Mouse (Mus musculus) MEL (cell line): ENCODE results near the gene BC005561.

Experiments used
- CHD1 ChIP-seq: IDR thresholded peaks from 2 replicates; pipeline ENCODE4 v1.6.1; 2012; ENCODE audit warnings: low read depth, mild to moderate bottlenecking, inconsistent platforms, low read length, improper control_type of control experiment
- ETS1 ChIP-seq: IDR thresholded peaks from 2 replicates; pipeline ENCODE4 v1.6.1; 2012; ENCODE audit warnings: low read depth, mild to moderate bottlenecking, inconsistent platforms, low read length, improper control_type of control experiment, moderate library complexity
- USF1 ChIP-seq: IDR thresholded peaks from 2 replicates; pipeline ENCODE4 v1.6.1; 2014; ENCODE audit warnings: low read depth, mild to moderate bottlenecking, inconsistent platforms, low read length, improper control_type of control experiment, moderate library complexity

GRCm38 (mm10) chr5:104480367-104480766 is 27.8 kb upstream of the BC005561 start:
- TF ChIP-seq USF1 (no peak), CHD1 (no peak), ETS1 (no peak)
